Comparison of ENCODE assay signal across 23 mouse cellular contexts in the genomic region with DNA sequence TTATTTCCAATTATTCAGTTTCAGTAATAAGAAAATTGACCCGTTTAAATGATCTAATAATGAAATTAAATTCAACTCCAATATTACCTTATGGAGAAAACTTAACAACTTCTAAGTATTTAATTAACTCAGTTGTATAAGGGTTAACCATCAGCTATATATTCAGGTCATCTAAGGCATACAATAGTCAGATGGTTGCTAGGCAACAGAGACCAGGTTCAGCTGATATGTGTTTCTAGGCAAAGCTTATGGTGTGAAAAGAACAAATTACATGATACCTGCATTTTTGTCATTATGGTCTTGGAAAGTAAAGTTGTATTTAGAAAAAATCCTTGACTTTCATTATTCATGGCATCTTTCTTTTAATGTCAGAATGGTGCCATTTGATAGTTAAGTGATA.
DNase-seq lines count a peak whose midpoint lies in the region; ATAC-seq and TF ChIP-seq lines count a peak whose summit lies in the region.
"Had no signal": no experiment of that assay in that cellular context is flagged by ENCODE, and none has a peak within 500 bp of the region (broad histone marks: within the 10 kb centered on the region; RNA-seq: fewer than 3 reads in every experiment).

No protein-coding gene starts in this region.

- WGBS in hindbrain, postnatal 0 days: 68% methylated on average over 1 of the region's 1 CpGs
- 84% methylated on average over 1 of the region's 1 CpGs for WGBS in hindbrain, embryonic 10.5 days
- WGBS in midbrain, embryonic 16.5 days: 70% methylated on average over 1 of the region's 1 CpGs
- 94% methylated on average over 1 of the region's 1 CpGs for WGBS in midbrain, embryonic 13.5 days

- no peak for TF ChIP-seq CTCF in hindbrain, postnatal 0 days (IDR thresholded peaks at IDR 0.05; ENCODE audit: low read depth)

- no peaks in the 10 kb centered on the region for H3K27me3 ChIP-seq in hindbrain, postnatal 0 days (ENCODE audit: insufficient read depth, low read length)
- no peaks in the 10 kb centered on the region for H3K27me3 ChIP-seq in hindbrain, embryonic 10.5 days (ENCODE audit: insufficient read depth, poor library complexity, severe bottlenecking)
- H3K27me3 ChIP-seq in midbrain, embryonic 16.5 days (ENCODE audit: control insufficient read depth, insufficient read depth, low read depth, low read length): no peaks in the 10 kb centered on the region
- no peaks in the 10 kb centered on the region for H3K27me3 ChIP-seq in midbrain, embryonic 13.5 days
- H3K27me3 ChIP-seq: embryonic facial prominence, embryonic 13.5 days; forebrain, embryonic 13.5 days; intestine, embryonic 15.5 days had no signal

- H3K27ac ChIP-seq in hindbrain, postnatal 0 days: no peak overlapping the region
- no peak overlapping the region for H3K27ac ChIP-seq in hindbrain, embryonic 10.5 days
- no peak overlapping the region for H3K27ac ChIP-seq in midbrain, embryonic 16.5 days (ENCODE audit: low read length)
- no peak overlapping the region for H3K27ac ChIP-seq in midbrain, embryonic 13.5 days
- H3K27ac ChIP-seq: embryonic facial prominence, embryonic 10.5 days; embryonic facial prominence, embryonic 13.5 days; forebrain, embryonic 13.5 days; gastrocnemius, adult 2 months; hindbrain, embryonic 14.5 days; intestine, embryonic 15.5 days had no signal

- no peak overlapping the region for H3K4me3 ChIP-seq in hindbrain, postnatal 0 days (ENCODE audit: low read length)
- H3K4me3 ChIP-seq in hindbrain, embryonic 10.5 days: no peak overlapping the region
- H3K4me3 ChIP-seq in midbrain, embryonic 16.5 days (ENCODE audit: low read depth, low read length): no peak overlapping the region
- no peak overlapping the region for H3K4me3 ChIP-seq in midbrain, embryonic 13.5 days (replicated peaks)
- H3K4me3 ChIP-seq: embryonic facial prominence, embryonic 10.5 days; embryonic facial prominence, embryonic 13.5 days; erythroblast, embryonic 14.5 days; forebrain, embryonic 13.5 days; gastrocnemius, adult 2 months; intestine, embryonic 15.5 days had no signal

- no peak overlapping the region for H3K4me2 ChIP-seq in hindbrain, postnatal 0 days (ENCODE audit: low read depth, low read length)
- no peak overlapping the region for H3K4me2 ChIP-seq in midbrain, embryonic 16.5 days (ENCODE audit: low read length)
- no peak overlapping the region for H3K4me2 ChIP-seq in midbrain, embryonic 13.5 days (replicated peaks)
- H3K4me2 ChIP-seq: embryonic facial prominence, embryonic 13.5 days; forebrain, embryonic 13.5 days; heart, embryonic 11.5 days; hindbrain, embryonic 14.5 days; intestine, embryonic 15.5 days had no signal

- H3K9me3 ChIP-seq in hindbrain, postnatal 0 days (ENCODE audit: low read length): no peaks in the 10 kb centered on the region
- no peaks in the 10 kb centered on the region for H3K9me3 ChIP-seq in hindbrain, embryonic 10.5 days
- no peaks in the 10 kb centered on the region for H3K9me3 ChIP-seq in midbrain, embryonic 16.5 days (replicated peaks; ENCODE audit: control insufficient read depth, low read length, poor library complexity, severe bottlenecking)
- H3K9me3 ChIP-seq in midbrain, embryonic 13.5 days: no peaks in the 10 kb centered on the region
- H3K9me3 ChIP-seq: embryonic facial prominence, embryonic 10.5 days; embryonic facial prominence, embryonic 13.5 days; forebrain, embryonic 13.5 days; intestine, embryonic 15.5 days had no signal

- ATAC-seq in hindbrain, postnatal 0 days: no peak
- peak; percentile 85; the same call in 1 of the 2 replicates for ATAC-seq in midbrain, embryonic 16.5 days
- no peak for ATAC-seq in midbrain, embryonic 13.5 days
- ATAC-seq: activated CD4-positive, CD25-positive, alpha-beta regulatory T cell, adult 4 months; forebrain, embryonic 13.5 days; forebrain, postnatal 0 days; intestine, embryonic 15.5 days had no signal

- H3K9ac ChIP-seq in hindbrain, postnatal 0 days (replicated peaks; ENCODE audit: low read length): no peak overlapping the region
- H3K9ac ChIP-seq in midbrain, embryonic 16.5 days (ENCODE audit: low read depth, low read length): no peak overlapping the region
- no peak overlapping the region for H3K9ac ChIP-seq in midbrain, embryonic 13.5 days (replicated peaks)
- H3K9ac ChIP-seq: embryonic facial prominence, embryonic 13.5 days; forebrain, embryonic 13.5 days; forebrain, postnatal 0 days; hindbrain, embryonic 14.5 days; intestine, embryonic 15.5 days had no signal

- H3K4me1 ChIP-seq in hindbrain, postnatal 0 days (ENCODE audit: insufficient read depth, low read length): no peaks in the 10 kb centered on the region
- no peaks in the 10 kb centered on the region for H3K4me1 ChIP-seq in hindbrain, embryonic 10.5 days (replicated peaks)
- H3K4me1 ChIP-seq in midbrain, embryonic 16.5 days (ENCODE audit: control insufficient read depth, insufficient read depth, low read length): no peaks in the 10 kb centered on the region
- no peaks in the 10 kb centered on the region for H3K4me1 ChIP-seq in midbrain, embryonic 13.5 days (replicated peaks)
- H3K4me1 ChIP-seq: embryonic facial prominence, embryonic 10.5 days; embryonic facial prominence, embryonic 13.5 days; forebrain, embryonic 13.5 days; intestine, embryonic 15.5 days had no signal

- DNase-seq in embryo, embryonic 10 days (ENCODE audit: low spot score): peak; percentile 5
- no peak for DNase-seq in embryo, embryonic 9.5 days (ENCODE audit: extremely low spot score)
- DNase-seq in hindbrain, postnatal 0 days (ENCODE audit: low spot score): peak; percentile 27
- no peak for DNase-seq in hindbrain, embryonic 10.5 days (ENCODE audit: low spot score)
- DNase-seq: adrenal gland, adult 8-10 months; adrenal gland, postnatal 25 days; cerebellum, adult 18-20 months; cerebellum, adult 9-10 months; cerebellum, postnatal 14 days; forebrain, postnatal 0 days; gastrocnemius, adult 2 months; gastrocnemius, postnatal 14 days; heart, adult 11 months had no signal

- no peaks in the 10 kb centered on the region for H3K36me3 ChIP-seq in hindbrain, postnatal 0 days (ENCODE audit: insufficient read depth, low read length)
- H3K36me3 ChIP-seq in hindbrain, embryonic 10.5 days: no peaks in the 10 kb centered on the region
- H3K36me3 ChIP-seq in midbrain, embryonic 16.5 days (ENCODE audit: control insufficient read depth, insufficient read depth, low read length): no peaks in the 10 kb centered on the region
- H3K36me3 ChIP-seq in midbrain, embryonic 13.5 days: no peaks in the 10 kb centered on the region
- H3K36me3 ChIP-seq: embryonic facial prominence, embryonic 10.5 days; embryonic facial prominence, embryonic 13.5 days; intestine, embryonic 15.5 days had no signal

Comparison
In these comparisons a context has a peak if more than half of its experiments do, and no peak if none do; other contexts are left out.
1. DNase-seq: peak in embryo, embryonic 10 days (single experiment) and hindbrain, postnatal 0 days (single experiment); none in embryo, embryonic 9.5 days (single experiment) and hindbrain, embryonic 10.5 days (single experiment).